Mouse (Mus musculus) liver, adult 2 months (tissue): ENCODE results near the gene Fnbp1l.

Experiments used
- CTCF ChIP-seq: fragments of 200-500 bp; IDR thresholded peaks from 2 replicates; pipeline ENCODE4 v1.5.1; 2011; ENCODE audit warnings: low read depth, low read length, control low read depth
- POLR2A ChIP-seq: fragments of 200-500 bp; IDR thresholded peaks from 2 replicates; pipeline ENCODE4 v1.6.1; 2011; ENCODE audit warnings: low read length, control low read depth; ENCODE audit not compliant: insufficient read depth; ENCODE audit errors: extremely low read depth

GRCm38 (mm10) chr3:122638329-122639196, 19.0 kb upstream of the Fnbp1l start:
- TF ChIP-seq POLR2A = no peak
- TF ChIP-seq CTCF = peak; percentile 98
